Mouse (Mus musculus) myocyte (in vitro differentiated cells): ENCODE data around the gene Ttc32.

ENCODE experiments used
- CEBPB ChIP-seq: IDR thresholded peaks from 2 replicates; pipeline ENCODE4 v1.6.1; 2011; ENCODE audit warnings: mild to moderate bottlenecking, moderate library complexity; ENCODE audit not compliant: poor library complexity, insufficient read depth, severe bottlenecking
- E2F4 ChIP-seq: IDR thresholded peaks from one replicate; pipeline ENCODE4 v1.6.1; 2011; ENCODE audit warnings: mild to moderate bottlenecking, control low read depth, moderate library complexity; ENCODE audit not compliant: insufficient read depth
- POLR2A ChIP-seq: IDR thresholded peaks from one replicate; pipeline ENCODE4 v1.6.1; 2011; ENCODE audit warnings: low read depth, mild to moderate bottlenecking, control low read depth, moderate library complexity; ENCODE audit not compliant: insufficient read length
- POLR2AphosphoS2 ChIP-seq: IDR thresholded peaks from one replicate; pipeline ENCODE4 v1.6.1; 2011; ENCODE audit warnings: low read depth, control low read depth; ENCODE audit not compliant: insufficient read length
- TCF12 ChIP-seq: IDR thresholded peaks from one replicate; pipeline ENCODE4 v1.6.1; 2011; ENCODE audit warnings: mild to moderate bottlenecking, control low read depth; ENCODE audit not compliant: poor library complexity, insufficient read depth, severe bottlenecking
- TCF3 ChIP-seq: IDR thresholded peaks from one replicate; pipeline ENCODE4 v1.6.1; 2011; ENCODE audit warnings: low read depth, control low read depth; ENCODE audit not compliant: insufficient read length
- USF1 ChIP-seq: IDR thresholded peaks from one replicate; pipeline ENCODE4 v1.6.1; 2011; ENCODE audit warnings: low read depth, mild to moderate bottlenecking, control low read depth, moderate library complexity

GRCm38 (mm10) chr12:9048090-9048489 lies 18.3 kb downstream of the Ttc32 start:
- TF ChIP-seq POLR2A, result no peak
- TF ChIP-seq USF1, result no peak
- TF ChIP-seq E2F4, result no peak
- TF ChIP-seq POLR2AphosphoS2, result no peak
- TF ChIP-seq CEBPB, result no peak
- no peak for TF ChIP-seq TCF12
- no peak for TF ChIP-seq TCF3
